Mouse (Mus musculus): Measurements from ENCODE around the gene Srp72. TPM values are rescaled to one million over a fixed set of nuclear protein-coding genes. Genes with fewer than 3 reads are reported as not detected.
"Not testable (repeated sequence)": the region's sequence is repeated elsewhere in the genome, so short reads cannot be mapped to it uniquely, and the experiment has no call there.

Srp72 gene
- polyA plus RNA-seq, 1 experiment, result 36.2 TPM

- no peaks in the 10 kb centered on the region for H3K27me3 ChIP-seq (ENCODE audit: control insufficient read depth, insufficient read depth, low read length)
- H3K4me1 ChIP-seq (replicated peaks; ENCODE audit: control insufficient read depth, insufficient read depth, low read length), result no peaks in the 10 kb centered on the region
- 94% methylated on average over 11 of the region's 11 CpGs for WGBS
- DNase-seq, result no peak
- peaks cover 69% of the 10 kb centered on the region for H3K36me3 ChIP-seq (ENCODE audit: control insufficient read depth, insufficient read depth, low read length)
- no peak overlapping the region for H3K4me3 ChIP-seq (ENCODE audit: control insufficient read depth, insufficient read depth, low read length)
- TF ChIP-seq POLR2A (IDR thresholded peaks at IDR 0.05; ENCODE audit: control insufficient read depth, extremely low read depth, insufficient read depth, low read length, poor library complexity), result no peak
- no peak for TF ChIP-seq CTCF (IDR thresholded peaks at IDR 0.05; ENCODE audit: borderline replicate concordance, control insufficient read depth, extremely low read depth, insufficient read depth, low read length, poor library complexity)
- no peak overlapping the region for H3K27ac ChIP-seq (ENCODE audit: control insufficient read depth, insufficient read depth, low read length)
Measured at GRCm38 (mm10) chr5:76962545-76962944, 11.9 kb upstream of the Srp72 start.

GRCm38 (mm10) chr5:76964651-76965050, 9.8 kb upstream of the Srp72 start:
- WGBS, result 96% methylated on average over 3 of the region's 3 CpGs
- no peak for TF ChIP-seq POLR2A (IDR thresholded peaks at IDR 0.05; ENCODE audit: control insufficient read depth, extremely low read depth, insufficient read depth, low read length, poor library complexity)
- TF ChIP-seq CTCF (IDR thresholded peaks at IDR 0.05; ENCODE audit: borderline replicate concordance, control insufficient read depth, extremely low read depth, insufficient read depth, low read length, poor library complexity), result no peak

GRCm38 (mm10) chr5:76969250-76969649, 5.2 kb upstream of the Srp72 start:
- TF ChIP-seq CTCF (IDR thresholded peaks at IDR 0.05; ENCODE audit: borderline replicate concordance, control insufficient read depth, extremely low read depth, insufficient read depth, low read length, poor library complexity) (no peak), POLR2A (IDR thresholded peaks at IDR 0.05; ENCODE audit: control insufficient read depth, extremely low read depth, insufficient read depth, low read length, poor library complexity) (no peak)
- DNase-seq, result no peak
- no peak overlapping the region for H3K27ac ChIP-seq (ENCODE audit: control insufficient read depth, insufficient read depth, low read length)
- H3K4me3 ChIP-seq (ENCODE audit: control insufficient read depth, insufficient read depth, low read length), result no peak overlapping the region
- H3K36me3 ChIP-seq (ENCODE audit: control insufficient read depth, insufficient read depth, low read length), result peaks cover 33% of the 10 kb centered on the region
- no peaks in the 10 kb centered on the region for H3K4me1 ChIP-seq (replicated peaks; ENCODE audit: control insufficient read depth, insufficient read depth, low read length)
- 92% methylated on average over 5 of the region's 5 CpGs for WGBS
- no peaks in the 10 kb centered on the region for H3K27me3 ChIP-seq (ENCODE audit: control insufficient read depth, insufficient read depth, low read length)

More at GRCm38 (mm10) chr5:76964651-76965050, 9.8 kb upstream of the Srp72 start:
- Histone ChIP-seq H3K4me1 (replicated peaks; ENCODE audit: control insufficient read depth, insufficient read depth, low read length) (no peaks in the 10 kb centered on the region), H3K27me3 (ENCODE audit: control insufficient read depth, insufficient read depth, low read length) (no peaks in the 10 kb centered on the region), H3K27ac (ENCODE audit: control insufficient read depth, insufficient read depth, low read length) (no peak overlapping the region), H3K4me3 (ENCODE audit: control insufficient read depth, insufficient read depth, low read length) (no peak overlapping the region), H3K36me3 (ENCODE audit: control insufficient read depth, insufficient read depth, low read length) (peaks cover 71% of the 10 kb centered on the region)
- DNase-seq, result no peak

- DNase-seq; H3K4me1 ChIP-seq (replicated peaks; ENCODE audit: control insufficient read depth, insufficient read depth, low read length): not testable (repeated sequence)
- WGBS, result 91% methylated on average over 1 of the region's 1 CpGs
Measured at GRCm38 (mm10) chr5:76971115-76971514, 3.4 kb upstream of the Srp72 start.

GRCm38 (mm10) chr5:76973488-76973887, 995 bp upstream of the Srp72 start:
- Histone ChIP-seq H3K4me1 (replicated peaks; ENCODE audit: control insufficient read depth, insufficient read depth, low read length) (peaks cover 2% of the 10 kb centered on the region; the same call in 1 of the 2 replicates), H3K27me3 (ENCODE audit: control insufficient read depth, insufficient read depth, low read length) (no peaks in the 10 kb centered on the region), H3K27ac (ENCODE audit: control insufficient read depth, insufficient read depth, low read length) (no peak overlapping the region), H3K36me3 (ENCODE audit: control insufficient read depth, insufficient read depth, low read length) (peaks cover 10% of the 10 kb centered on the region), H3K4me3 (ENCODE audit: control insufficient read depth, insufficient read depth, low read length) (no peak overlapping the region)
- 43% methylated on average over 3 of the region's 3 CpGs for WGBS
- TF ChIP-seq POLR2A (IDR thresholded peaks at IDR 0.05; ENCODE audit: control insufficient read depth, extremely low read depth, insufficient read depth, low read length, poor library complexity) (no peak), CTCF (IDR thresholded peaks at IDR 0.05; ENCODE audit: borderline replicate concordance, control insufficient read depth, extremely low read depth, insufficient read depth, low read length, poor library complexity) (no peak)
- DNase-seq, result no peak

More at GRCm38 (mm10) chr5:76971115-76971514, 3.4 kb upstream of the Srp72 start:
- peaks cover 25% of the 10 kb centered on the region for H3K36me3 ChIP-seq (ENCODE audit: control insufficient read depth, insufficient read depth, low read length)
- not testable (repeated sequence) for H3K27ac ChIP-seq (ENCODE audit: control insufficient read depth, insufficient read depth, low read length); H3K4me3 ChIP-seq (ENCODE audit: control insufficient read depth, insufficient read depth, low read length); H3K27me3 ChIP-seq (ENCODE audit: control insufficient read depth, insufficient read depth, low read length)

GRCm38 (mm10) chr5:76974207-76974553, 303 bp upstream of the Srp72 start:
- H3K36me3 ChIP-seq (ENCODE audit: control insufficient read depth, insufficient read depth, low read length), result peaks cover 9% of the 10 kb centered on the region
- no peak for TF ChIP-seq CTCF (IDR thresholded peaks at IDR 0.05; ENCODE audit: borderline replicate concordance, control insufficient read depth, extremely low read depth, insufficient read depth, low read length, poor library complexity)
- TF ChIP-seq POLR2A (IDR thresholded peaks at IDR 0.05; ENCODE audit: control insufficient read depth, extremely low read depth, insufficient read depth, low read length, poor library complexity), result no peak
- peaks cover 2% of the 10 kb centered on the region; the same call in 1 of the 2 replicates for H3K4me1 ChIP-seq (replicated peaks; ENCODE audit: control insufficient read depth, insufficient read depth, low read length)
- H3K27ac ChIP-seq (ENCODE audit: control insufficient read depth, insufficient read depth, low read length), result no peak overlapping the region
- DNase-seq, result no peak
- 2% methylated on average over 17 of the region's 17 CpGs for WGBS
- no peaks in the 10 kb centered on the region for H3K27me3 ChIP-seq (ENCODE audit: control insufficient read depth, insufficient read depth, low read length)
- H3K4me3 ChIP-seq (ENCODE audit: control insufficient read depth, insufficient read depth, low read length), result peak overlapping the region; percentile 85

- Histone ChIP-seq H3K4me1 (replicated peaks; ENCODE audit: control insufficient read depth, insufficient read depth, low read length) (peaks cover 2% of the 10 kb centered on the region; the same call in 1 of the 2 replicates), H3K27me3 (ENCODE audit: control insufficient read depth, insufficient read depth, low read length) (no peaks in the 10 kb centered on the region), H3K4me3 (ENCODE audit: control insufficient read depth, insufficient read depth, low read length) (no peak overlapping the region), H3K27ac (ENCODE audit: control insufficient read depth, insufficient read depth, low read length) (no peak overlapping the region), H3K36me3 (ENCODE audit: control insufficient read depth, insufficient read depth, low read length) (peaks cover 19% of the 10 kb centered on the region)
- TF ChIP-seq CTCF (IDR thresholded peaks at IDR 0.05; ENCODE audit: borderline replicate concordance, control insufficient read depth, extremely low read depth, insufficient read depth, low read length, poor library complexity) (no peak), POLR2A (IDR thresholded peaks at IDR 0.05; ENCODE audit: control insufficient read depth, extremely low read depth, insufficient read depth, low read length, poor library complexity) (no peak)
- no peak for DNase-seq
- WGBS, result 87% methylated on average over 8 of the region's 8 CpGs
Measured at GRCm38 (mm10) chr5:76975736-76976135, 1.3 kb downstream of the Srp72 start.
